Mouse (Mus musculus): ENCODE data around the gene Slc35c1. TPM values are rescaled to one million over a fixed set of nuclear protein-coding genes. Genes with fewer than 3 reads are reported as not detected.

Slc35c1 gene
- polyA plus RNA-seq, 1 experiment from 2014 or later, result 6.7 TPM

DNA sequence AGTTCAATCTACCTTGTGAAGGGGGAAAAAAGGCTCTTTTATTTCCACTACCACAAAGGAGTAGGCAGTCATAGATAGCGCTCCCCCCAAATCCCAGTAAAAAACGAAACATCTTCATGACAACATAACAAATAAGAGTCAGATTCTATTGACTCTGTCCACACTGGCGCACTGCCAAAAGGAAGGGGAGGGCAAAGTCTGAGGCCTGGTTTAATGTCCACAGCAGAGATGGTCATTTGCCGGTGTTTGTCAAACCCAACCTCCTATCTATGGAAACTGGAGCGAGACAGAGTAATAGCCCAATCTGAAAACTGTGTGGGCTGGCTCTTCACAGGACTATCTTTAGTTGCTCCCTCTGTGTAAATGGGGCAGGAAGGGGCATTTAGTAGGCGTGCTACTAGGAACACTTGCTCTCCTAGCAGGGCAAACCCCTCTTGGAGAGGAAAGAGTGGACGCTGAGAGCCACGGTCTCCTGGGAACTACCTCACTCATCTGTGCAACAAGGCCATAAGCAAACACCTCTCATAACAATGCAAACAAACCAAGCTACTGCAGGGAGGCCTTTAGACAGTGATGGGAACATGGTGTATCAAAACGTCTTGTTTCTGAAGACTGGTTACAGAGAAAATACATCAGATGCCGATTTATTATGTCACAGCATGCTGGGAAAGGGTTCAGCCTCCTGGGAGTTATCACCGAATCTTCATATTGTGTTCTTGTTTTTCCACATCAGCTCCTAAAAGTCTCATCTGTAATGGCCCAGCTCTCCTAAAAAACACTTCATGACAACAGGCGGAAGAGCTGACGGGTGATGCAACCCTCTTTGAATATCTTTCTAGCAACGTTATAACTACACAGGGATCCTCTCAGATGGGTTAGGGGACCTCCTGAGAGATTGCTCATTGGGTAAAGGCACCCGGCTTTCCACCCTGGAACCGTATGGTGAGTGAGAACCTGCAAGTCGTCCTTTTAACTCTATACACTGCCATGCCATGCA, 27.7 kb downstream of the Slc35c1 start:
- Histone ChIP-seq H3K36me3 (ENCODE audit: poor library complexity, severe bottlenecking) (no peaks in the 10 kb centered on the region), H3K9ac (peak overlapping the region; percentile 87), H3K27ac (peak overlapping the region; percentile 75), H3K4me1 (peaks cover 59% of the 10 kb centered on the region), H3K4me3 (peak overlapping the region; percentile 88), H3K4me2 (peak overlapping the region; percentile 92), H3K9me3 (replicated peaks) (no peaks in the 10 kb centered on the region), H3K27me3 (no peaks in the 10 kb centered on the region)
- no peak for ATAC-seq
- WGBS, result 42% methylated on average over 17 of the region's 17 CpGs

DNA sequence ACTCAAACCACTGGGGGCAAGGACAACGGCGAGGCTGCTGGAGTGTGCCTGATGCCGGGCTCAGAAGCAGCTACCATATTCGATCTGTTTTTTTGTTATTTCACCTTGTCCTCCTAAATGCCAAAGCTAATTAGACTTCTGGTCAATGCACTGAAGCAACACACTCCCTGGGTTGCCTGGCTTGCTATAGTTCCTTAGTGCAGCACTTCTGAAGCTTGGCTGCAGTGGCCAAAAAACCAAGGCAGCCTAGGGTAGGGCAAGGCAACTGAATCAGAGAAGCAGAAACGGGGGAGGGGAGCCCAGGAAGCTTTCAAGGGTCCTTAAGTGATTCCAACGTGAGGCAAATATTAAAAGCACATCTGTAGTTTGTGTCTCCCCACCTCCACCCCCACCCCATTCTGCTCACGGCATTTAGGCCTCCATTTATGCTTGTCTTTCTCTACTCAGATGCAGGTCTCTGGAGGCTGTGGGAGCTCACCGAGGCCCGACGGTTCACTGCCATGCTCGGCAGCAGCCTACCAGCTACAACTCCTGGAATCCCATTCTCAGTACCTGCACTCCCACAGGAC, 28.6 kb downstream of the Slc35c1 start:
- H3K27ac ChIP-seq, result peak overlapping the region; percentile 75
- peak overlapping the region; percentile 88 for H3K4me3 ChIP-seq
- H3K36me3 ChIP-seq (ENCODE audit: poor library complexity, severe bottlenecking), result no peaks in the 10 kb centered on the region
- H3K9me3 ChIP-seq (replicated peaks), result no peaks in the 10 kb centered on the region
- peak overlapping the region; percentile 92 for H3K4me2 ChIP-seq
- 24% methylated on average over 11 of the region's 11 CpGs for WGBS
- peak overlapping the region; percentile 87 for H3K9ac ChIP-seq
- no peak for ATAC-seq
- no peaks in the 10 kb centered on the region for H3K27me3 ChIP-seq
- peaks cover 60% of the 10 kb centered on the region for H3K4me1 ChIP-seq

DNA sequence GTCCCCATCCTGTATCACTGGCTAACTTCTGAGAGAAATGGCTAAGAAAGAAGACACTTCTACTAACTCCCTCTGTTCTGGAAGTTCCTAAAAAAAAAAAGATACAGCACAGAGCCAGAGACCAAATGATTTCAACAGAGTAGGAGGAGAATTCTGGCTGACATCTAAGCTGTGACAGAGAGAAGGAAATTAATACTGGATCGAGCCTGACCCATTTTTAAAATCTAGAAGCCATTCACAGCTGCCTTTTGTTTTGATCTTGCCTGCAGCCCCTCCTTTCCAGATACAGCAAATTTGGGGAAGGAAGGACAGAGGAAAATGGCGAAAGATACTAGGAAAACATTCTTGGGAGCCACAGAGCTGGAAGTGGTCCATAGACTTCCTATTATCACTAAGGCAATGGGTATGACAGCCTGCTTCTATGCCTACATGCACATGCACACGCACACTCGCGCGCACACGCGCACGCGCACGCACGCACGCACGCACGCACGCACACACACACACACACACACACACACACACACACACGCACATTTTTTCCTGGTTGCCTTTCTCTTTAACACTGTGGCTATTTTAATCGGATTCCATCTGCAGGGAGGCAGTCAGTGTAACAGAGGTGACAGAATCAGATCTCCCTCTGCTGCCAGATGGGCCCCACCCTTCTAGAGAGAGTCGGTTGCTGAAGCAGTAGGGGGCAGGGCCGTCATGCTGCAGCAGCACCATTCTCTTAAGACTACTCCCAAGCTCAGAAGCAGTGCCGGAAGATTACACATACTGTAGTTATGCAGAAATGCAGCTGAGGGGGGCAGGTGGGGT, 29.4 kb downstream of the Slc35c1 start:
- Histone ChIP-seq H3K27me3 (no peaks in the 10 kb centered on the region), H3K4me2 (peak overlapping the region; percentile 92), H3K4me1 (peaks cover 66% of the 10 kb centered on the region), H3K9me3 (replicated peaks) (no peaks in the 10 kb centered on the region), H3K4me3 (peak overlapping the region; percentile 88), H3K9ac (peak overlapping the region; percentile 87), H3K36me3 (ENCODE audit: poor library complexity, severe bottlenecking) (no peaks in the 10 kb centered on the region), H3K27ac (peak overlapping the region; percentile 75)
- WGBS, result 60% methylated on average over 19 of the region's 21 CpGs
- peak; percentile 28 for ATAC-seq

DNA sequence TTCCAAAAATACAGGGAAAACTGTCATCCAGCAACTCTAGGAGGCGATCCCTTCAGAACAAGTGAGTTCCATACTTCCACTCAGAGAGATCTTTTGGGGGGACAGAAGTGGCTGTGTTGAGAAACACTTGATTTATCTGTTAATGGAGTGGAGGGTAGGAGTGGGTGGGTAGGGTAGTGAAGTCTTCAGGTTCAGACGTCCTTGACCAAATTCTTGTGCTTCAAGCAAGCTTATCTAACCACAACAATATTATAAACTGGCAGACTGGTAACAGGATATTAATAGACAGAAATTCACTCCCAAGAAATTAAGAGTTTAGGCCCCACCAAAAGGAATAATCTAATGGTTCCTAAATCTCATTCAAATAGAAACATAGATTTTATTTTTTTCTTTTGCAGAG, 30.2 kb downstream of the Slc35c1 start:
- H3K27me3 ChIP-seq, result no peaks in the 10 kb centered on the region
- H3K4me1 ChIP-seq, result peaks cover 75% of the 10 kb centered on the region

DNA sequence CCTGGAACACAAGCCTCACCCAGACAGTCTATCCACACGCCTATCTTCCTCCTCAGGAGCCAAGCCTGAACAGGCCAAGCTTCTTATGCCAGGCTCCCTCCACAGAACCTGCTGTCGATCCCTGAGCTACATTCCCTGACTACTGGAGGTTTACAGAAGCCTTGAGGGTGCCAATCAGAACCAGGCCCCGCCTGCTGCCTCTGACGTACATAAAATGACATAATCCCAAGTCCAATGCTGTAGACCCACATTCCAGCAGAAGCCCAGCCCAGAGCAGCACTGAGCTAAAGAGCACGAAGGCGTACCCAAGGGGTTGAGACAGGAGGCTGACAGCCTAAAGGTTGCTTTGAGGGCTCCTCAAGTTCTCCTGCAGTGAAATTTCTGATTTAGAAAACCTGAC, 32.5 kb downstream of the Slc35c1 start:
- no peak; the same call in 1 of the 2 replicates for ATAC-seq
- 0 out of 2 replicates have a peak overlapping the region, but pooled peaks have one; percentile 37 for H3K27ac ChIP-seq
- no peak overlapping the region for H3K4me2 ChIP-seq
- H3K9me3 ChIP-seq (replicated peaks), result no peaks in the 10 kb centered on the region
- H3K4me1 ChIP-seq, result peaks cover 81% of the 10 kb centered on the region
- no peak overlapping the region for H3K9ac ChIP-seq
- WGBS, result 49% methylated on average over 6 of the region's 6 CpGs
- H3K27me3 ChIP-seq, result no peaks in the 10 kb centered on the region
- no peak overlapping the region for H3K4me3 ChIP-seq
- peaks cover 13% of the 10 kb centered on the region for H3K36me3 ChIP-seq (ENCODE audit: poor library complexity, severe bottlenecking)

More for the DNA sequence above, 30.2 kb downstream of the Slc35c1 start:
- Histone ChIP-seq H3K4me3 (no peak overlapping the region), H3K4me2 (no peak overlapping the region), H3K36me3 (ENCODE audit: poor library complexity, severe bottlenecking) (no peaks in the 10 kb centered on the region), H3K27ac (no peak overlapping the region), H3K9me3 (replicated peaks) (no peaks in the 10 kb centered on the region), H3K9ac (no peak overlapping the region)
- WGBS, result 81% methylated on average over 2 of the region's 2 CpGs
- no peak for ATAC-seq

DNA sequence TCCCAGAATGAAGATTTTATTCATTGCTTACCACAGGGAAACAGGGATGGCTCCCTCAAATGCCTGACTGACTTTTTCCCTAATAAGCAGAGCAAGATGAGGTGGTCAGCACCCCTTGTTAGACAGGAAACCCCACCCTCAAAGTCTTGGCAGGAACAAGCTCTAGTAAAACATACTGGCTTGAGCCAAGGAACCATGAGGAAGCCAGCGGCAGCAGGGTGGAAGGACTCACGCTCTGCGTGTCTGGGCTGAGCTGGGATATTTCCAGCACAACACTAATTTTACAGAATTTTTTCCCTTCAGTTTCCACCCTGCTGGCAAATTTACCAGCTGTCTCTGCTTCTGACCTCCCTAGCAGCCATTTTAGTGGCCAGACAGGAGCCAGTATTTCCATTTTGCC, 33.9 kb downstream of the Slc35c1 start:
- Histone ChIP-seq H3K27me3 (no peaks in the 10 kb centered on the region), H3K4me3 (no peak overlapping the region), H3K4me2 (no peak overlapping the region), H3K4me1 (peaks cover 67% of the 10 kb centered on the region), H3K36me3 (ENCODE audit: poor library complexity, severe bottlenecking) (peaks cover 28% of the 10 kb centered on the region), H3K9ac (no peak overlapping the region), H3K27ac (peak overlapping the region; percentile 4; the same call in 1 of the 2 replicates), H3K9me3 (replicated peaks) (no peaks in the 10 kb centered on the region)
- WGBS, result 90% methylated on average over 3 of the region's 3 CpGs
- no peak for ATAC-seq

DNA sequence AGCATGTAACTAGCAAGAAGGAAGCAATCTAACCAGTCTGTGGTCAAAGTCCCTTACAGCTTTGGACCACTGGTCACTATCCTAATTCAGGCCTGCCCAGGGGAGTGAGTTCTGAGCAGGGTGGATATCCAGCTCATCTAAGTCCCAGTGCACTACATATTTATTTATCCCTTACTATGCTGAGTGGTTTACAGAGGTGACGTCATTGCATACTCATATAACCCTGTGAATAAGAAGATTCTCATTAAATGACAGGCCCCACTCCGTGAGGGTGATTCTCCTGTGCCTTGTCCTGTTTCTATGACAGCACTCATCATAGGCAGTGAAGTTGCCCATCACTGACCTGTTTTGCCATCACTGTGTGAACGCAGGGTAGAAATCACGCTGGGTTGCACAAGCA, 35.0 kb downstream of the Slc35c1 start:
- Histone ChIP-seq H3K4me3 (no peak overlapping the region), H3K27me3 (no peaks in the 10 kb centered on the region), H3K9ac (no peak overlapping the region), H3K9me3 (replicated peaks) (no peaks in the 10 kb centered on the region), H3K4me1 (peaks cover 56% of the 10 kb centered on the region), H3K36me3 (ENCODE audit: poor library complexity, severe bottlenecking) (peaks cover 39% of the 10 kb centered on the region), H3K4me2 (no peak overlapping the region), H3K27ac (peak overlapping the region; percentile 73)
- no peak; the same call in 1 of the 2 replicates for ATAC-seq
- WGBS, result 62% methylated on average over 4 of the region's 4 CpGs

DNA sequence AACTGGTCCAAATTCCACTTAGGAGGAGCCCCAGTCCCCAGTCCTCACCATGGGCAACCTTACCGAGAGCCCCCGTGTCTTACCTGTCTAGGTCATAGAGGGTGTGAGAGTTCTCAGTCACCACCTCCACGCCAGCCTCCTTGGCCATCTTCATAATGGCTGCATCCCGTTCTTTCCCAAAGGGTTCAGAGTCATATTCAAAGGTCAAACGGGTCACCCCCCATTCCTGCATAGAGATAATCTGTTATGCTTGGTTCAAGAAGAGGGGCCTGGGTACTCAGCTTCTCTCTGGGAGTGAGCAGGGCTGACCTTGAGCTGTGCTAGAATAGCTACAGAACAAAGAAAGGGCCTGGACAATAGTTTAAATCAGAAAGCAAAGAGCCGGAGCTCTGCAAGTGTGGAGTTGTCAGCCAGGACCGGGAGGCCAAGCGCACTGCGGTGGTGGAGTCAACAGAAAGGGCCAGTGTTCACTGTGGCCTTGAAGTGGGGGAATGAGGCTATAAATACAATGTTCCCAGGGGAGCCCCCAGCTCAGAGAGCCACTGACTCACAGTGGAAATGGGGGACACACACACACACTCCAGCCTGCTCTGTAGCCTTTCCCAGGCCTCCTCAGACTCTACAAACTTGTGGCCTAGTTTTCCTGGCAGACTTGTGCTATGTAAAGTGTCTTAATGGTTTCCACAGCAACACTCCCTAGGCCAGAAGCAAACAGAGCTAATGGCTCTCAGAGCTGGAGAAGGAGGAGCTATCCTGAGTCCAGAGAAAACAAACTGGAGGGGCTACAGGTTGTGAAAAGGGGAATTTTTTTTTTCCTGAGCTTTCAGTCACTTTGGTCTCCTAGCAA, 35.7 kb downstream of the Slc35c1 start:
- Histone ChIP-seq H3K36me3 (ENCODE audit: poor library complexity, severe bottlenecking) (peaks cover 45% of the 10 kb centered on the region), H3K9me3 (replicated peaks) (no peaks in the 10 kb centered on the region), H3K4me2 (peak overlapping the region; percentile 37; the same call in 1 of the 2 replicates), H3K27me3 (no peaks in the 10 kb centered on the region), H3K4me1 (peaks cover 54% of the 10 kb centered on the region), H3K9ac (no peak overlapping the region; the same call in 1 of the 2 replicates), H3K27ac (peak overlapping the region; percentile 73), H3K4me3 (no peak overlapping the region)
- WGBS, result 40% methylated on average over 9 of the region's 9 CpGs
- ATAC-seq, result peak; percentile 76

DNA sequence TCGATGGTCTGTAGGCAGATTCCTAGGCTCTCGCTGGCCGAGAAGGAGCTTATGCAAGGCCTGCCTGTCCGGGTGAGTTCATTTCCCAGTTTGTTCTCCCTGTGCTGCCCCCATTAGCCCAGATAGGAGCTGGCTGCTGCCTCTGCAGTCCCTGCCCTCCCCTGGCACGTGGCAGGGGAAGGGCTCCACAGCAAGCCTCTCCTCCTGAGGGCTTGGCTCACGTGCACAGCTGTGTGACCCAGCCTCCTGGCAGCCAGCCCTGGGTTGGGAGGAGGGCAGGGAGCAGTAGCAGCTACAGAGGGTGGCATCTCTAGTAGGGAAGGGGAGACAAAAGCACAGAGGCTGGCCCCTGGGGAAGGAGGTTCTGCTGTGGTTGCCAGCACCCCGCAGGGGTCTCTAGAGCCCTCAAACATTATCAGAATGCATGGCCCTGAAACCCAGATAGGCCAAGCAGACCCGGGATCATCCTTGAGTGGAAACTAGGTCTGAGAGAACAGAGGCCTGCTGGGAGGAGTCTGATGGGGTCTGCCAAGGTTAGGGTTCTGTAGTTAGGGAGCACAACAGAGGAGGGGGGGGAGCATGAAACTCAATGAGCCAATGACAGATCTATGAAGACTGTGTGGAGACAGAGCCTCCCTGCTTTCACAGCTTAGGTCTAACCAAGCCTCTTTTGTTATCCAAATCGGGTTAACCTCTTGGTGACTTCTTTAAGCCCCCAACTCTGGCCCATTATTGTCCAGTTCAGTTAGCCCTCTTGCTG, 36.5 kb downstream of the Slc35c1 start:
- Histone ChIP-seq H3K9me3 (replicated peaks) (no peaks in the 10 kb centered on the region), H3K27ac (peak overlapping the region; percentile 73), H3K27me3 (no peaks in the 10 kb centered on the region), H3K4me1 (peaks cover 49% of the 10 kb centered on the region), H3K4me3 (no peak overlapping the region), H3K4me2 (0 out of 2 replicates have a peak overlapping the region, but pooled peaks have one; percentile 4), H3K36me3 (ENCODE audit: poor library complexity, severe bottlenecking) (peaks cover 53% of the 10 kb centered on the region), H3K9ac (no peak overlapping the region)
- 64% methylated on average over 9 of the region's 9 CpGs for WGBS
- peak; percentile 71 for ATAC-seq

DNA sequence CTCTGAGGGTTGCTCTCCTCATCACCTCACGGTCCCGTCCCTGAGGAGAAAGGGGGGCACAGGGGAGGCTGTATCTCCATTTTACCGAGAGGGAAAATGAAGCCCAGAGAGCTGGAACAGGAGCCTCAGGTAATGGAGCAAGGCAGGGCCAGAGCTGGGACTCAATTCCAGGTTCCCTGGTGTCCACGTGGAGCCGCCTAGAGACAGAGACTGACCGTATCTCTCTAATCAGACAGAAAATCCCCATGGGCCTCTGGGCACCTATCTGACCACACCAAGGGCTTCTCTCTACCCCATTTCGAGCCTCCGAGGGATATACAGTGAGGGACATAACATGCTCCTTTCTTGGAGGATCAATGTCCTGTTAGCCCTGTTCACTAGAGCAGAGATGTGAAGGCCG, 37.2 kb downstream of the Slc35c1 start:
- H3K9me3 ChIP-seq (replicated peaks), result no peaks in the 10 kb centered on the region
- peaks cover 42% of the 10 kb centered on the region for H3K4me1 ChIP-seq
- no peak for ATAC-seq
- peaks cover 60% of the 10 kb centered on the region for H3K36me3 ChIP-seq (ENCODE audit: poor library complexity, severe bottlenecking)
- H3K4me2 ChIP-seq, result no peak overlapping the region
- WGBS, result 94% methylated on average over 9 of the region's 9 CpGs
- H3K27ac ChIP-seq, result peak overlapping the region; percentile 73; the same call in 1 of the 2 replicates
- no peak overlapping the region for H3K4me3 ChIP-seq
- H3K27me3 ChIP-seq, result no peaks in the 10 kb centered on the region
- H3K9ac ChIP-seq, result 0 out of 2 replicates have a peak overlapping the region, but pooled peaks have one; percentile 8

Data from forebrain, embryonic 13.5 days (tissue).